Mouse (Mus musculus) megakaryocyte, adult 5-6 weeks (primary cell): ENCODE data around the gene Thrb. TPM values are rescaled to one million over a fixed set of nuclear protein-coding genes. Genes with fewer than 3 reads are reported as not detected.
A peak's percentile ranks its signal among the peaks of the same experiment; 100 is the strongest.

ENCODE experiments used
- ATAC-seq: 2 replicates; pipeline ENCODE4 v1.8.0; 2016; ENCODE audit warnings: mild to moderate bottlenecking, inconsistent platforms; ENCODE audit not compliant: poor library complexity, severe bottlenecking
- total RNA-seq, 2 experiments: library from RNA; stranded (forward) in 1 of 2; stranded (reverse) in 1 of 2; fragments of 153-499, 151-499 nt in 1 of 2; fragments of 221-1000, 200-1000 nt in 1 of 2; gene quantifications; 2 replicates each; pipeline versions ENCODE4 v1.2.3 to v1.2.4; 2015 to 2017

Gene Thrb
- 0.02 and 0.11 TPM in 2 replicates for total RNA-seq (2015)
- not detected in 2 replicates for total RNA-seq (2017)

DNA sequence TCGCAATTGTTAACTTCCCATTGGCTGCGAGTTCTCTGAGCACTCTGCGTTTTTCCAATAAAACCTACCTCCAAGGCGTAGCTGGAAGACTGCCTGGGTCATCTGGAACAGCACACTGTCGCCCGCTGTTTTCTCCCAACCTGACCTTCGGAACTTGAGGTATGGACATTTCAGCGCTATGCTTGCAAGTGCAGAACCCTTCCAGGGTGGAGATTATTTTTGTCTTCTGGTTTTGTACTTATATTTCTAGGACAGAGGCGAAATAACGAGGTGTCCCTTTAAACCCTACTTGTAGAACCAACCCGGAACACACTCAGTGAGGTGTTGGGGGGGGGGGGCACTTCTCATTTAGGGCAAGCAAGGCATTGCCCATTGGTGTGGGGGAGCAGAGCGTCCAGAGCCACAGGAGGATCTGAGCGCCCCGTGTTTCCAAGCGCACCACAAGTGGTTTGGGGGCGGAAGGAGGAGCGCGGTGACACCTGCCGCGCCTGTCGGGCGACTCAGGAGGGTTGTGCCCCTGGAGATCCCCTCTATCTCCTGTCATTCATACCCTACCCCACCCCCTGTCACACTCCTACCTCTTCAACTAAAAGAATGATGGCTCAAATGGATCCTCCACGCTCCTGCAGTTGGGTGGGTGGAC, at the start of gene Thrb:
Thrb (plus strand) TSS at position 576 of the 643 bp plus-strand sequence.
- ATAC-seq, result peak; percentile 20

- ATAC-seq, result no peak
Measured at GRCm38 (mm10) chr14:17621671-17622070, 38.4 kb upstream of the Thrb start.

- ATAC-seq, result no peak
Measured at GRCm38 (mm10) chr14:17623936-17624335, 36.1 kb upstream of the Thrb start.

- ATAC-seq, result no peak
Measured at GRCm38 (mm10) chr14:17629215-17629614, 30.8 kb upstream of the Thrb start.

GRCm38 (mm10) chr14:17632887-17633522, 27.1 kb upstream of the Thrb start:
- peak; percentile 38; the same call in 1 of the 2 replicates for ATAC-seq

- ATAC-seq, result no peak
Measured at GRCm38 (mm10) chr14:17636971-17637370, 23.1 kb upstream of the Thrb start.

DNA sequence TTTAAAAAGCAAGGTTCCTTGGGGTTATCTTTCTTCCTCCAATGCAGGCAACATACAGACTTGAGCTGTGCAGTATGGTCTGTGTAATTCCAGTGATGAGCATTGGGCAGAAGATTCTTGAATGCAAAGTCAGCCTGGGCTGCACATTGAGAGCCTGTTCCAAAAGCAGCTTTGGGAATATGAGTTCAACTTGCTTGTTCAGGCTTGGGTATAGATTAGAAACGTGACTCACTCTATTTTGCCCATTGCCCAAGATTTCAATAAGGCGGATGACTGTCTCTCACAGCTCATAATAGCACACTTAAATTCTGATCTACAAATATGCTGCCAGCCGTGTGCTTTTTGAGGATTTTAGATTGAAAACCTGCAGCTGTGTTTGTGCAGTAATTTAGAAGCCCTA, 18.3 kb upstream of the Thrb start:
- ATAC-seq, result no peak

DNA sequence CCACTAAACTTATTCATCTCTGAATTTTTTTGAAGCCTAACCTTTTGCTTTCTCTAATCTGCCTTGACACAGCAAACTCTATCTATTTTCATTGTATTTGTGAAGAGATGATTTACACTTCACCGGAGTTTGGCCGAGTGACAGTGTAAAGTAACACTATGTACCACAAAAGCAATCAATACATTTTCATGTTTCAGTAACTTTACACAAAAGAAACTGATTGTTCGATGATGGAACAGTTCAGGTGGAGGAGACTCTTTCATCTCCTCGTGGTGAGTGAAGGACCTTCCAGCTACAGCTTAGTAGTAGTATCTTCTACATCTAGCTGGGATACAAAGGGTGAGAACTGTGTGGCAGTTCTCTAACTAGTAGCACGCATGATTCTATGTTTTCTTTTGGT, 5.0 kb upstream of the Thrb start:
- no peak for ATAC-seq

GRCm38 (mm10) chr14:17659031-17659430, 1.0 kb upstream of the Thrb start:
- ATAC-seq, result peak; percentile 51

- peak; percentile 71 for ATAC-seq
Measured at GRCm38 (mm10) chr14:17660329-17661099, 453 bp downstream of the Thrb start.

GRCm38 (mm10) chr14:17661100-17661521, 1.1 kb downstream of the Thrb start:
- 0 out of 2 replicates have a peak, but pooled peaks have one; percentile 8 for ATAC-seq

- no peak for ATAC-seq
Measured at GRCm38 (mm10) chr14:17662087-17662486, 2.0 kb downstream of the Thrb start.

- ATAC-seq, result no peak
Measured at GRCm38 (mm10) chr14:17674335-17674734, 14.3 kb downstream of the Thrb start.

GRCm38 (mm10) chr14:17675214-17675613, 15.2 kb downstream of the Thrb start:
- no peak for ATAC-seq

DNA sequence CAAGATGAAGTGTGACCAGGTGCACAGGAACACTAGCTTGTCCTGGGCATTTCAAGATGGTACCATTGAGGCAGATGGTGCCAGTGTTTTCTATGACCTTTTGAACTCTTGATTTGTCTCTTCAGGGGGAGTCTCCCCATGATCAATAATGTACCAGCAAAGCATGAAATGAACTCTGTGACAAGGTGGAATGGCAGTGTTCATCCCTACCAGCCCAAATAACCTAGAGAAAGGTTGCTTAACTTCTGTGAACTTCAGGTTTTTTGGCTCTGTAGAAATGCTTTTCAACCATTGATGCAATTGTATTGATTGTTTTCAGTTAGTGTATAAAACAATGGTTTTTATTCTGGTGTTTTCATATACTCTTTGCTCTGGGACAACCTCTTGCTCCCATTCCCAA, 21.4 kb downstream of the Thrb start:
- no peak for ATAC-seq

GRCm38 (mm10) chr14:17684881-17685280, 24.8 kb downstream of the Thrb start:
- ATAC-seq, result no peak

DNA sequence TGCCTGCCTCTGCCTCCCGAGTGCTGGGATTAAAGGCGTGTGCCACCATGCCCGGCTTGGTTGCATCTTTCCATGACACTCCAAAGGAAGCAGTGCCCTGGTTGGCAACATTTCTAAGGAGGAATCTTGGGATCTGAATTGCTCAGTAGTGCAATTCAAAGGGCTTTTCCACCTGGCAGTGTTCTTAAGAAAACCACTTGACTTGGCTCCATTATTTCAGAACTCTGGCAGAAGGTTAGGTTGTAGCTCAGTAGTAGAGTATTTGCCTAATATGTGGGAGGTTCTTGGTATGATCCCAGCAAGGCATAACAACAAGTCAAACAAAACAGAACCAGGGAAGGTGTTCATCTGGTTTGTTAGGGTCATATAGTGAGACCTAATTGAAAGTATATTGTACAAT, 25.4 kb downstream of the Thrb start:
- no peak for ATAC-seq

DNA sequence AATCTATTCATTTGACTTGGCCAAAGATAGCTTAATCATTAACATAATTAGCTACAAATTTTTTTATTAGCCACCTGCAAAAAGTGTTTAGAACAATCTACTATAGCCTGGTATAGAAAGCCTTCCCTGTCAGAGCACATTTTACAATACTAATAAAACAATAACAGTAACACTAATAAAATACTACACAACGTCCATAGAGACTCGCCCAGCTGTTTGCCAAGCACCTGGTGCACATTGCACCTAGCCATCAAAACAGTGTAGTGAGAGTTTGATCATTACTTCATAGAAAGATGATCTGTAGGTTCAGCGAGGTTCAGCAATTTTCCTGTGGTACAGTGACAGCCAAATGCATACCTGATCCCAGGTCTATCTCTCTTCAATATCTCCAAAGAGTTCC, 26.9 kb downstream of the Thrb start:
- ATAC-seq, result no peak

- ATAC-seq, result no peak
Measured at GRCm38 (mm10) chr14:17691246-17691645, 31.2 kb downstream of the Thrb start.

GRCm38 (mm10) chr14:17695526-17695925, 35.5 kb downstream of the Thrb start:
- no peak for ATAC-seq

GRCm38 (mm10) chr14:17697920-17698632, 38.0 kb downstream of the Thrb start:
- ATAC-seq, result no peak
